Mouse (Mus musculus) common myeloid progenitor, adult 5-6 weeks (primary cell): ENCODE data around the gene Mfsd5. TPM values are rescaled to one million over a fixed set of nuclear protein-coding genes. Genes with fewer than 3 reads are reported as not detected.

ENCODE experiments used
- ATAC-seq: replicated peaks from 2 replicates; pipeline ENCODE4 v1.8.0; 2016; ENCODE audit warnings: low read depth, mild to moderate bottlenecking, moderate TSS enrichment, inconsistent platforms; ENCODE audit not compliant: poor library complexity, severe bottlenecking
- total RNA-seq: library from RNA; stranded (forward); fragments of 200-1000, 187-1606 nt; gene quantifications from 2 replicates; pipeline ENCODE4 v1.2.3, GENCODE M21; 2017

Mfsd5 gene
- total RNA-seq, 1 experiment from 2014 or later, result 21.0 TPM

- no peak for ATAC-seq
Measured at GRCm38 (mm10) chr15:102278726-102279091, 545 bp upstream of the Mfsd5 start.

GRCm38 (mm10) chr15:102279783-102280520 lies 698 bp downstream of the Mfsd5 start:
- ATAC-seq, result no peak

- ATAC-seq, result no peak
Measured at GRCm38 (mm10) chr15:102280623-102281022, 1.4 kb downstream of the Mfsd5 start.

- ATAC-seq, result no peak
Measured at GRCm38 (mm10) chr15:102282463-102283292, 3.4 kb downstream of the Mfsd5 start.

- ATAC-seq, result no peak
Measured at GRCm38 (mm10) chr15:102283648-102284047, 4.4 kb downstream of the Mfsd5 start.

- ATAC-seq, result peak; percentile 62; the same call in 1 of the 2 replicates
Measured at GRCm38 (mm10) chr15:102287395-102287794, 8.1 kb downstream of the Mfsd5 start.

- ATAC-seq, result peak; percentile 100
Measured at GRCm38 (mm10) chr15:102295633-102296367, 16.5 kb downstream of the Mfsd5 start, which contains the start of gene Espl1. Gene Espl1, plus strand, starts transcription at chr15:102296266.

- no peak for ATAC-seq
Measured at GRCm38 (mm10) chr15:102296368-102297006, 17.2 kb downstream of the Mfsd5 start.

GRCm38 (mm10) chr15:102302542-102302941 lies 23.3 kb downstream of the Mfsd5 start:
- no peak for ATAC-seq

- ATAC-seq, result no peak
Measured at GRCm38 (mm10) chr15:102308717-102309116, 29.5 kb downstream of the Mfsd5 start.

- no peak for ATAC-seq
Measured at GRCm38 (mm10) chr15:102310074-102310845, 31.0 kb downstream of the Mfsd5 start.

GRCm38 (mm10) chr15:102311489-102311888 lies 32.2 kb downstream of the Mfsd5 start:
- ATAC-seq, result peak; percentile 71

GRCm38 (mm10) chr15:102315292-102315691 lies 36.0 kb downstream of the Mfsd5 start:
- ATAC-seq, result no peak

GRCm38 (mm10) chr15:102316263-102316662 lies 37.0 kb downstream of the Mfsd5 start:
- peak; percentile 84 for ATAC-seq

GRCm38 (mm10) chr15:102324654-102325473 lies 45.6 kb downstream of the Mfsd5 start:
- ATAC-seq, result no peak

GRCm38 (mm10) chr15:102326022-102326576 lies 46.8 kb downstream of the Mfsd5 start, which contains the start of gene Pfdn5:
Gene Pfdn5, plus strand, starts transcription at chr15:102326116.
- ATAC-seq, result peak; percentile 100

GRCm38 (mm10) chr15:102326892-102327291 lies 47.6 kb downstream of the Mfsd5 start:
- no peak for ATAC-seq
